Mouse (Mus musculus): ENCODE results near the gene Arl8b.

The Arl8b gene

GRCm38 (mm10) chr6:108784796-108785195, 1.9 kb downstream of the Arl8b start:
- no peak for DNase-seq (ENCODE audit: low spot score in 2 of 2)

- no peak for DNase-seq (ENCODE audit: low spot score in 2 of 2)
These were observed 2.7 kb downstream of the Arl8b start for GRCm38 (mm10) chr6:108785551-108785950.

GRCm38 (mm10) chr6:108791498-108791897, 8.6 kb downstream of the Arl8b start:
- no peak for DNase-seq (ENCODE audit: low spot score in 2 of 2)

GRCm38 (mm10) chr6:108795912-108796311, 13.0 kb downstream of the Arl8b start:
- DNase-seq (ENCODE audit: low spot score in 2 of 2), result no peak

- DNase-seq (ENCODE audit: low spot score in 2 of 2), result no peak
These were observed 13.8 kb downstream of the Arl8b start for GRCm38 (mm10) chr6:108796706-108797105.

GRCm38 (mm10) chr6:108805194-108805593, 22.3 kb downstream of the Arl8b start:
- no peak for DNase-seq (ENCODE audit: low spot score in 2 of 2)

- no peak for DNase-seq (ENCODE audit: low spot score in 2 of 2)
These were observed 23.0 kb downstream of the Arl8b start for GRCm38 (mm10) chr6:108805871-108806270.

- no peak for DNase-seq (ENCODE audit: low spot score in 2 of 2)
These were observed 24.5 kb downstream of the Arl8b start for GRCm38 (mm10) chr6:108807446-108807845.

GRCm38 (mm10) chr6:108808786-108809185, 25.9 kb downstream of the Arl8b start:
- no peak for DNase-seq (ENCODE audit: low spot score in 2 of 2)

- no peak for DNase-seq (ENCODE audit: low spot score in 2 of 2)
These were observed 27.3 kb downstream of the Arl8b start for GRCm38 (mm10) chr6:108810237-108810636.

- no peak for DNase-seq (ENCODE audit: low spot score in 2 of 2)
These were observed 29.2 kb downstream of the Arl8b start for GRCm38 (mm10) chr6:108812134-108812533.

- peak in 1 of 2 experiments; percentile 51 for DNase-seq (ENCODE audit: low spot score in 2 of 2)
These were observed 34.6 kb downstream of the Arl8b start for GRCm38 (mm10) chr6:108817510-108817909.

- DNase-seq (ENCODE audit: low spot score in 2 of 2), result no peak
These were observed 42.1 kb downstream of the Arl8b start for GRCm38 (mm10) chr6:108824816-108825545.

GRCm38 (mm10) chr6:108826070-108826469, 43.2 kb downstream of the Arl8b start:
- DNase-seq (ENCODE audit: low spot score in 2 of 2), result no peak

- no peak for DNase-seq (ENCODE audit: low spot score in 2 of 2)
These were observed 44.5 kb downstream of the Arl8b start for GRCm38 (mm10) chr6:108827336-108827920.

GRCm38 (mm10) chr6:108828234-108828868, 45.5 kb downstream of the Arl8b start, which contains the start of gene Edem1:
Gene Edem1, plus strand, starts transcription at chr6:108828641.
- DNase-seq (ENCODE audit: low spot score in 2 of 2), result peak; percentile 92 to 95

GRCm38 (mm10) chr6:108828872-108829271, 46.0 kb downstream of the Arl8b start:
- DNase-seq (ENCODE audit: low spot score in 2 of 2), result no peak

GRCm38 (mm10) chr6:108829386-108830370, 46.8 kb downstream of the Arl8b start:
- DNase-seq (ENCODE audit: low spot score in 2 of 2), result no peak

GRCm38 (mm10) chr6:108832170-108832569, 49.3 kb downstream of the Arl8b start:
- no peak for DNase-seq (ENCODE audit: low spot score in 2 of 2)

- no peak for DNase-seq (ENCODE audit: low spot score in 2 of 2)
These were observed 50.1 kb downstream of the Arl8b start for GRCm38 (mm10) chr6:108832989-108833388.

GRCm38 (mm10) chr6:108833963-108834697, 51.2 kb downstream of the Arl8b start:
- no peak for DNase-seq (ENCODE audit: low spot score in 2 of 2)

Measured in frontal cortex, postnatal 36 days (tissue).